Mouse (Mus musculus): Measurements from ENCODE around the gene Zfp605. TPM values are rescaled to one million over a fixed set of nuclear protein-coding genes. Genes with fewer than 3 reads are reported as not detected.

Zfp605 gene
- total and polyA plus RNA-seq, 3 experiments, result 4.7 to 5.2 TPM; not detected in 1

DNA sequence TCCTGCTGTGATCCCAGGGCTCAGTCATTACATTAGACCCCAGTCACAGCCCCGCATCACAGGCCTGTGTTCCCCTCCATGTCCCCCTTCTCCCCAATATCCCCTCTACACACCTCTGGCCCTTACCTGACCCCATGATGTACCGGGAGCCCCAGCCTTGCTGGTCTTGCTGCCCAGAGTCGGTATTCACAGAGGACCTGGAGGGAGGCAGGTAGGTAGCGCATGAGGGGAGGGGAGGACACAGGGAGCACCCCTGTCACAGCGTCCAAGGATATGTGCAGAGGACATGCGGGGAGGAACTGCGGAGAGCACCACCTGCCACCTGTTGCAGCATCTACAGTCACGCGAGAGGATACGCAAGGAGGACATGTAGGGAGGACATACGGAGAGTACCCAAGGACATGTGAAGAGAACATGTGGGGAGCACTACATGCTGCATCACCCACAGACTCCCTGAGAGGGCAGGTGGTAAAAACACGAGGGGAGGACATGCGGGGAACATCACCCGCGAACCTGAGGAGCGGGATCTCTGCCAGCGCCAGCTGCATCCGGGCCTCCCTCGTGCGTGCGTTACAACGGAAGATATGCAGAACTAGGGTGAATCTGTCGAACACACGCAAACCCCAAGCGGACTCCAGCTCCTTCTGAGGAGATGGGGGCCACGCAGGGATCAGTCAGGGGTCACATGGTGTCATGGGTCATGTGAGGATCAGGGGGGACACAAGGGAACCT is 3.6 kb upstream of the Zfp605 start:
- H3K4me3 ChIP-seq (ENCODE audit: control insufficient read depth in 1 of 2, insufficient read depth in 1 of 2, low read depth in 2 of 2, low read length in 2 of 2), result peak overlapping the region in 1 of 2 experiments; percentile 81; a peak in 1 of 4 replicates
- peaks cover 0 to 8% of the 10 kb centered on the region in 2 experiments; a peak in 3 of 4 replicates for H3K36me3 ChIP-seq (ENCODE audit: control insufficient read depth in 1 of 2, insufficient read depth in 2 of 2, low read length in 2 of 2)
- peaks cover 6 to 7% of the 10 kb centered on the region in 2 experiments for H3K4me1 ChIP-seq (ENCODE audit: control insufficient read depth in 1 of 2, insufficient read depth in 2 of 2, low read length in 2 of 2)
- H3K9ac ChIP-seq (ENCODE audit: control insufficient read depth, low read depth, low read length, poor library complexity, severe bottlenecking), result no peak overlapping the region
- no peaks in the 10 kb centered on the region for H3K9me3 ChIP-seq (replicated peaks; ENCODE audit: insufficient read depth, low read length)
- no peaks in the 10 kb centered on the region for H3K27me3 ChIP-seq (ENCODE audit: control insufficient read depth in 1 of 2, insufficient read depth in 2 of 2, low read length in 2 of 2)
- H3K79me2 ChIP-seq (ENCODE audit: control insufficient read depth, insufficient read depth, low read length, poor library complexity), result peaks cover 19% of the 10 kb centered on the region
- no peak overlapping the region for H3K27ac ChIP-seq (ENCODE audit: control insufficient read depth, low read depth, low read length)
- 0 out of 4 replicates have a peak, but pooled peaks of 1 of the 2 experiments have one; percentile 15 for TF ChIP-seq POLR2A (IDR thresholded peaks at IDR 0.05; ENCODE audit: control insufficient read depth in 1 of 2, insufficient read depth in 1 of 2, low read depth in 1 of 2, low read length in 2 of 2, poor library complexity in 1 of 2)
- TF ChIP-seq MAZ (IDR thresholded peaks at IDR 0.05; ENCODE audit: low read depth, low read length), result no peak
- TF ChIP-seq TBP (IDR thresholded peaks at IDR 0.05; ENCODE audit: low read depth, low read length), result no peak
- TF ChIP-seq CHD1 (IDR thresholded peaks at IDR 0.05; ENCODE audit: low read depth, low read length), result no peak
- no peak for DNase-seq (ENCODE audit: low read depth, low spot score)

DNA sequence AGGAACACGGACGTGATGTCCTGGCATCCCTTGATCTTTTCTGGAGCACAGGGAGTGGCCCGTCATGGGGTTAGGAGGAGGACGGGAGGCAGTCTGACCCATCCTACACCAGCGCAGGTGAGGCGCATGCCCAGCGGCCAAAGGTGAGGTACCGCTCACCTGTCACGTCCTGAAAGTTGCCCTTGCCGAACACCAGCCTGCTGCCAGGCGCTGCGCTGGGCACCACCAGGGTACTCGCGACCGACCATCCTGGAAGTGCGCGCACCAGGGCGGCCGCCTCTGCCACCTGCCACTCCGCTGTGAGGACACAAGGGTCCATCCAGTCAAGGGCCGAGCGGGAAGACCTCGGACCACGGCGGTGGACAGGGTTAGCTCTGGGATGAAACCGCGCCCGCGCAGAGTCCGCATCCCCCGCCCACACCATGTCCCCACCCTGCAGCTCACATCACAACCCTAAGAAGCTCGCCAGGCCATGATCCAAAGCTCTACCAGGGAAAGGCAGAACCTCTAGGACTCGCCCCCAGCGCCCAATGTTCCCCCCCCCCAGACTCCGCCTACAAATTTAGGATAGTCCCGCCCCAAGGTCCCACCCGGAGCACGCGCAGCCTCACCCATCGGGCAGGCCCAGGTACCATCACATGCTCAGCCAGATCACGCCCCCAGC is 2.9 kb upstream of the Zfp605 start:
- Histone ChIP-seq H3K9ac (ENCODE audit: control insufficient read depth, low read depth, low read length, poor library complexity, severe bottlenecking) (peak overlapping the region; percentile 84), H3K36me3 (ENCODE audit: control insufficient read depth in 1 of 2, insufficient read depth in 2 of 2, low read length in 2 of 2) (peaks cover 0 to 8% of the 10 kb centered on the region in 2 experiments; a peak in 3 of 4 replicates), H3K4me1 (ENCODE audit: control insufficient read depth in 1 of 2, insufficient read depth in 2 of 2, low read length in 2 of 2) (peaks cover 6 to 7% of the 10 kb centered on the region in 2 experiments), H3K79me2 (ENCODE audit: control insufficient read depth, insufficient read depth, low read length, poor library complexity) (peaks cover 19% of the 10 kb centered on the region), H3K4me3 (ENCODE audit: control insufficient read depth in 1 of 2, insufficient read depth in 1 of 2, low read depth in 2 of 2, low read length in 2 of 2) (peak overlapping the region; percentile 81 to 87), H3K27me3 (ENCODE audit: control insufficient read depth in 1 of 2, insufficient read depth in 2 of 2, low read length in 2 of 2) (no peaks in the 10 kb centered on the region), H3K9me3 (replicated peaks; ENCODE audit: insufficient read depth, low read length) (no peaks in the 10 kb centered on the region), H3K27ac (ENCODE audit: control insufficient read depth, low read depth, low read length) (peak overlapping the region; percentile 63)
- peak; percentile 68 for TF ChIP-seq NRF1 (IDR thresholded peaks at IDR 0.05; ENCODE audit: insufficient read depth, low read depth, low read length, poor library complexity, severe bottlenecking)
- TF ChIP-seq MEF2A (IDR thresholded peaks at IDR 0.05; ENCODE audit: extremely low read depth, insufficient replicate concordance, low read depth, low read length, poor library complexity, severe bottlenecking), result no peak
- TF ChIP-seq USF1 (IDR thresholded peaks at IDR 0.05; ENCODE audit: low read depth, low read length), result 0 out of 2 replicates have a peak, but pooled peaks have one; percentile 25
- no peak for DNase-seq (ENCODE audit: low read depth, low spot score)

DNA sequence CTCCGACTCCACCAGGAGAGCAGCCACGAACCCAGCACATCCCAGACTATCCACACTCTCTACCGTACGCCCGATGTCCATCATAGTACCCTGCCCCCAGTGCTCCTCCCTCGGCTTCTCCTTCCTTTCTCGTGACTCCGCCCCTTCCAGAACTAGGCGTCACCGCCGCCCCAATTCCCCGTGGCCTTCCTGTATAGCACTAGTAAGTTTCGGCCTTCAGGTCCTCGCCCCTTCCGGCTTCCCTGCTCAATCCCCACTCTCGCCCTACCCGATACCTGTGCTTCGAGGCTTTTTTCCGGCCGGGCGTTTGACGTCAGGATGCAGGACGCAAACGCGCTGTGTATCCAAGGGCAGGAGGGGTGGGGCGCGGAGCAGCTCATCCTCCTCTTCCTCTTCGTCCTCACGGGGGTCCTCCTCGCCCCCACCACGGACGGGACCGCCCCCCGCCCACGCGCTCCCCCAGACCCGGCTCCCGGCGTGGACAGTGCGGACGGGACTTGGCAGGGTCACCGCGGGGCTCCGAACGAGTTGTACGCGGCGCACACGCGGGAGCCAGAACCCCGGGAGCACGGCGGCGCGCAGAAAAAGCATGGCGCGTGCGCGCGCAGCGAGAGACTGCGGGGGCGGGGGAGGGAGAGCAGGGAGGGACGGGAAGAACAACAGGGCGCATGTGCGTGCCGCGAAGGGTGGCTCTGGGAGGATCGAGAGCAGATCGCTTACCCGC is 2.1 kb upstream of the Zfp605 start, which contains the start of gene Gtpbp6:
TSS of gene Gtpbp6 (minus strand) at position 617 of the 724 bp plus-strand sequence.
- peak within 1 kb of the TSS; percentile 84 for H3K9ac ChIP-seq (ENCODE audit: control insufficient read depth, low read depth, low read length, poor library complexity, severe bottlenecking)
- DNase-seq (ENCODE audit: low read depth, low spot score), result peak; percentile 99
- no peaks in the 10 kb centered on the region for H3K9me3 ChIP-seq (replicated peaks; ENCODE audit: insufficient read depth, low read length)
- no peaks in the 10 kb centered on the region for H3K27me3 ChIP-seq (ENCODE audit: control insufficient read depth in 1 of 2, insufficient read depth in 2 of 2, low read length in 2 of 2)
- peaks cover 19% of the 10 kb centered on the region for H3K79me2 ChIP-seq (ENCODE audit: control insufficient read depth, insufficient read depth, low read length, poor library complexity)
- H3K4me3 ChIP-seq (ENCODE audit: control insufficient read depth in 1 of 2, insufficient read depth in 1 of 2, low read depth in 2 of 2, low read length in 2 of 2), result peak within 1 kb of the TSS; percentile 81 to 87
- H3K27ac ChIP-seq (ENCODE audit: control insufficient read depth, low read depth, low read length), result peak within 1 kb of the TSS; percentile 63
- H3K4me1 ChIP-seq (ENCODE audit: control insufficient read depth in 1 of 2, insufficient read depth in 2 of 2, low read length in 2 of 2), result peaks cover 6 to 7% of the 10 kb centered on the region in 2 experiments
- H3K36me3 ChIP-seq (ENCODE audit: control insufficient read depth in 1 of 2, insufficient read depth in 2 of 2, low read length in 2 of 2), result peaks cover 0 to 8% of the 10 kb centered on the region in 2 experiments; a peak in 3 of 4 replicates
- TF ChIP-seq ETS1 (IDR thresholded peaks at IDR 0.05; ENCODE audit: low read depth, low read length) (peak; percentile 56; the same call in 1 of the 2 replicates), EP300 (IDR thresholded peaks at IDR 0.05; ENCODE audit: low read depth in 1 of 2, low read length in 2 of 2) (no peak), MAFK (IDR thresholded peaks at IDR 0.05; ENCODE audit: borderline replicate concordance, low read depth, low read length) (no peak), JUND (IDR thresholded peaks at IDR 0.05; ENCODE audit: low read depth, low read length) (no peak), POLR2AphosphoS5 (IDR thresholded peaks at IDR 0.05; ENCODE audit: borderline replicate concordance, low read depth, low read length) (no peak), SIN3A (IDR thresholded peaks at IDR 0.05; ENCODE audit: low read length) (peak; percentile 69), RCOR1 (IDR thresholded peaks at IDR 0.05; ENCODE audit: low read depth, low read length) (no peak), NRF1 (IDR thresholded peaks at IDR 0.05; ENCODE audit: insufficient read depth, low read depth, low read length, poor library complexity, severe bottlenecking) (peak; percentile 94), MYC (IDR thresholded peaks at IDR 0.05; ENCODE audit: low read depth, low read length) (peak; percentile 79; the same call in 1 of the 2 replicates), POLR2AphosphoS2 (IDR thresholded peaks at IDR 0.05; ENCODE audit: low read length) (peak; percentile 70), MAZ (IDR thresholded peaks at IDR 0.05; ENCODE audit: low read depth, low read length) (peak; percentile 95), TAL1 (IDR thresholded peaks at IDR 0.05; ENCODE audit: low read length) (no peak), ELF1 (IDR thresholded peaks at IDR 0.05; ENCODE audit: low read depth, low read length) (peak; percentile 89), TCF12 (IDR thresholded peaks at IDR 0.05; ENCODE audit: low read depth, low read length) (peak; percentile 19; the same call in 1 of the 2 replicates), MXI1 (IDR thresholded peaks at IDR 0.05; ENCODE audit: low read depth, low read length) (peak; percentile 91)

Data from MEL (cell line).